Mouse (Mus musculus): ENCODE data around the gene Art1.

- TF ChIP-seq POLR2A (IDR thresholded peaks at IDR 0.05; ENCODE audit: low read depth, low read length): no peak
- no peak for TF ChIP-seq CTCF (IDR thresholded peaks at IDR 0.05; ENCODE audit: extremely low read depth, insufficient read length, insufficient replicate concordance, low read depth, low read length)
These were observed 6.7 kb downstream of the Art1 start for GRCm38 (mm10) chr7:102108206-102108605.

Data from small intestine, adult 2 months (tissue).